Mouse (Mus musculus) splenic B cell, adult 2 months (primary cell): ENCODE measurements around the gene Traf3ip1.
"Not testable (repeated sequence)": the region's sequence is repeated elsewhere in the genome, so short reads cannot be mapped to it uniquely, and the experiment has no call there.

Experiments used
- DNase-seq: peaks from one replicate; pipeline ENCODE4 v3.0.0-alpha.2; 2011; ENCODE audit warnings: low read depth, low spot score
- H3K27me3 ChIP-seq: 2 replicates; pipeline ENCODE4 v1.6.1; 2012; ENCODE audit warnings: mild to moderate bottlenecking, low read length, moderate library complexity, mixed read lengths; ENCODE audit not compliant: control insufficient read depth, poor library complexity, insufficient read depth, severe bottlenecking
- H3K36me3 ChIP-seq: 2 replicates; pipeline ENCODE4 v1.6.1; 2012; ENCODE audit warnings: mild to moderate bottlenecking, low read length, moderate library complexity, mixed read lengths; ENCODE audit not compliant: control insufficient read depth, poor library complexity, insufficient read depth, severe bottlenecking

Traf3ip1 gene

GRCm38 (mm10) chr1:91458223-91458861, 36.1 kb upstream of the Traf3ip1 start:
- DNase-seq = peak; percentile 15
- no peaks in the 10 kb centered on the region for H3K27me3 ChIP-seq
- no peaks in the 10 kb centered on the region for H3K36me3 ChIP-seq

DNA sequence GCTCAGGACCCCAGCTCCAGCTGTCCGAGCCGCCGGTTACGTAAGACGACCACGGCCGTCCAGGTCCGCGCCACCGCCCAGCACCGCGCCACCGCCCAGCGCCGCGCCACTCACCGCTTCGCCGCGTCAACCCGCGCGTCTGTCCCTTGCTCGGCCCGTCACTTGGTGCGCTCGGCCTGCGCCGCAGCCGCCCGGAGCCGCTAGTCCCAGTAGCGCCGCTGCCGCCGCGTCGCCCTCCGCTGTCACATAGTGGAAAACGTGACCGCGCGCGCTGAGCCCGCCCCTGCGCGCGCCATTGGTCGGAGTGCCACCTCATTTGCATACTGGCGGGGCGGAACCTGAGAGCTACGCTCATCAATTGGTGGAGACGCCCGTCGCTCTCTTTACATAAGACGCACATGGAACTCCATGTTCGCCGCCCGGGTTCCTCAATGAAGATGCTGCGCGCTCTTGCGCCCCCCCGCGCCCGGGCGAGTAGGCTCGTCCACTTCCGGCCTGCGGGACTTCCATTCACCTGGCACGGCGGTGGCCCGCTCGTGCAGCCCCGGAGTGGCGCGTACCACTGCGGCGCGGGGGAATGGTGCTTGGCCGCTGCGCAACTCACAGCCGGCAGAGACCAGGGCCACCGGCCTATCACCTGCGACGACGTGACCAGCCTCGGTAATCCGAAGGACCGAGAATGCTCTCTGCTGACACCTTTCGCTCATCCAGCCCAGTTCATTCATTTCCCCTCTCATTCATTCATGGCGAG, 35.2 kb upstream of the Traf3ip1 start, which contains the start of gene Per2:
Gene Per2 (minus strand): TSS at position 266 of the 751 bp plus-strand sequence.
- H3K27me3 ChIP-seq = no peaks in the 10 kb centered on the region; the same call in 1 of the 2 replicates
- no peaks in the 10 kb centered on the region for H3K36me3 ChIP-seq
- DNase-seq = peak; percentile 100

DNA sequence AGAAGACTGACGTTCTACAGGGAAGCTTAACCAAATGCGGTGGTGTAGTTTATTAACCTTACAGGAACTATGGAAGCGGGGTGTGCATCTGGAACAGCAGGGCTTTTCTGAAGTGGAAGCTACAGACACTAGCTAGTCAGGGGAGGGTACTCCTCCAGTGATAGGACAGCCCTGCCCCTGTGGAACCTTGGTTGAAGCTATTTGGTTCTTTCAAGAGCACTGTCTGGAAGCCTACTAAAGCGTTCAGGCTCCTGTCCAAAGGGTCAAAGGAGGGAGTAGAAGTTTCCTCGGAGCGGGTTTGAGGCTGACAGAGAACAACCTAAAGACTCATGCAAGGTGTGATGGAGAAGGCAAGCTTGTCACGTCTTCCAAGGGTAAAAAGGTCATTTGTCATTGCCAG, 34.4 kb upstream of the Traf3ip1 start:
- no peaks in the 10 kb centered on the region for H3K36me3 ChIP-seq
- DNase-seq = no peak
- H3K27me3 ChIP-seq = no peaks in the 10 kb centered on the region; the same call in 1 of the 2 replicates

GRCm38 (mm10) chr1:91460564-91460963, 33.9 kb upstream of the Traf3ip1 start:
- Histone ChIP-seq H3K36me3 (no peaks in the 10 kb centered on the region), H3K27me3 (no peaks in the 10 kb centered on the region; the same call in 1 of the 2 replicates)
- no peak for DNase-seq

GRCm38 (mm10) chr1:91463336-91463995, 31.0 kb upstream of the Traf3ip1 start:
- DNase-seq = no peak
- no peaks in the 10 kb centered on the region; the same call in 1 of the 2 replicates for H3K27me3 ChIP-seq
- no peaks in the 10 kb centered on the region for H3K36me3 ChIP-seq

DNA sequence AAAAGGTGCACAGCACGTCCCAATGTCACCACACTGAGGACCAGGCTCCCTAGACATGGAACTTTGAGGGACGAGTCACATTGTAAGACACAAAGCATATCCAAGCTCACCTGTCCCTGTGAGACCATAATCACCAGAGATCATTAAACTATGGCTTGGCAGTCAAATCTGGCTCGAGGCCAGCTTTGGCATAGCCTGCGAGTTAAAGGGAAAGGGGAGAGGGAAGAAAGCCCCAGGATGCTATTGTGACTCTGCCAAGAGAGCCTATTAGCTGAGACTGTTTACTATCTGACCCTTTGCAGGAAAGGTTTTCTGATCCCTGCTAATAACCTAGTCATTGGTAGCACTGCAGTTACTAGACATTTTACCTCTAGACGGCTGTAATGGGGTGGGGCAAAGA, 30.0 kb upstream of the Traf3ip1 start:
- no peak for DNase-seq
- Histone ChIP-seq H3K27me3 (no peaks in the 10 kb centered on the region; the same call in 1 of the 2 replicates), H3K36me3 (no peaks in the 10 kb centered on the region)

GRCm38 (mm10) chr1:91465244-91465643, 29.2 kb upstream of the Traf3ip1 start:
- no peak for DNase-seq
- Histone ChIP-seq H3K27me3 (no peaks in the 10 kb centered on the region; the same call in 1 of the 2 replicates), H3K36me3 (no peaks in the 10 kb centered on the region)

GRCm38 (mm10) chr1:91466186-91466585, 28.3 kb upstream of the Traf3ip1 start:
- Histone ChIP-seq H3K27me3 (no peaks in the 10 kb centered on the region; the same call in 1 of the 2 replicates), H3K36me3 (no peaks in the 10 kb centered on the region)
- no peak for DNase-seq

- no peaks in the 10 kb centered on the region for H3K27me3 ChIP-seq
Measured at GRCm38 (mm10) chr1:91469888-91470419, 24.5 kb upstream of the Traf3ip1 start.

DNA sequence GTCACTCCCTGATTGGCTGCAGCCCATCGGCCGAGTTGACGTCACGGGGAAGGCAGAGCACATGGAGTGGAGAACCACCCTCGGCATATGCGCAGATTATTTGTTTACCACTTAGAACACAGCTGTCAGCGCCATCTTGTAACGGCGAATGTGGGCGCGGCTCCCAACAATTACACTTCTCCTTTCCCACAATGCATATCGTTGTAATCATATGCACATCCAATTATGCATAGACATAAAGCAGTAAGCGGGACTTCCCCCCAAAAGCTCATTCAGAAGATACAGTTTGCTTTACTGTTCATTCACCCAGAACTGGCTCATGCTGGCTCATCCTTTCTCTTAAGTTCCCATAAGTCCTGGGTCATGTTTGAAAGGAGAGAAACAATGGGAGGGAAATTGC, 16.3 kb upstream of the Traf3ip1 start:
- not testable (repeated sequence) for H3K27me3 ChIP-seq, DNase-seq, H3K36me3 ChIP-seq

More at GRCm38 (mm10) chr1:91469888-91470419, 24.5 kb upstream of the Traf3ip1 start:
- no peak for DNase-seq
- no peaks in the 10 kb centered on the region for H3K36me3 ChIP-seq

GRCm38 (mm10) chr1:91478958-91479357, 15.5 kb upstream of the Traf3ip1 start:
- no peak for DNase-seq
- H3K27me3 ChIP-seq = no peaks in the 10 kb centered on the region
- no peaks in the 10 kb centered on the region for H3K36me3 ChIP-seq

DNA sequence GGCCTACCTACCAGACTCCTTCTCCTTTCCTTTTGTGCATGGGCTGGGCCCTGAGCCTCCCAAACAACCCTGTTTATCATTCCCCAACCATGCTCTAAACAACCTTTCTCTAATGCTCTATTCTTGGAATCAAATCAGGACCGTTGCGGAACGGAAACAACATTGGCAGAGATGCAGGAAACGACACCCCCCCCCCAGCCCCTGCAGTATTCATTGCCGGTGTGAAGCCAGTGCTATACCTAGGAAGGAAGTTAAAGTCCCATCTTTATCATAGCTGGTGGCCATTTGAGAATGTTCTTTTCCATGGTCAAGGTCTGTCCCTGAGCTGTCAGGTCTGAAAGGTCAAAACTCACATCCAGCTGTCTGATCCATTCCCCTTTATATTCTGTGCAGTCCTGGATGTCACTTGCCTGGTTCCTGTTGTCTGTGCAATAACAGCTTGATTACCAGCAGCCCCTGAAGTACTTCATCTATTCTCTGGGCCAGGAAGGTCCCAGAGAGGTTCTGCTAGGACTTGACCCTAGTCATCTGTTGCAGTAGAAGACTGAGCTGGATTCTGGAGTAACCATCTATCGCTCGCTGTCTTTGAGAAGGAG, 11.7 kb upstream of the Traf3ip1 start:
- Histone ChIP-seq H3K27me3 (no peaks in the 10 kb centered on the region), H3K36me3 (no peaks in the 10 kb centered on the region)
- DNase-seq = no peak

DNA sequence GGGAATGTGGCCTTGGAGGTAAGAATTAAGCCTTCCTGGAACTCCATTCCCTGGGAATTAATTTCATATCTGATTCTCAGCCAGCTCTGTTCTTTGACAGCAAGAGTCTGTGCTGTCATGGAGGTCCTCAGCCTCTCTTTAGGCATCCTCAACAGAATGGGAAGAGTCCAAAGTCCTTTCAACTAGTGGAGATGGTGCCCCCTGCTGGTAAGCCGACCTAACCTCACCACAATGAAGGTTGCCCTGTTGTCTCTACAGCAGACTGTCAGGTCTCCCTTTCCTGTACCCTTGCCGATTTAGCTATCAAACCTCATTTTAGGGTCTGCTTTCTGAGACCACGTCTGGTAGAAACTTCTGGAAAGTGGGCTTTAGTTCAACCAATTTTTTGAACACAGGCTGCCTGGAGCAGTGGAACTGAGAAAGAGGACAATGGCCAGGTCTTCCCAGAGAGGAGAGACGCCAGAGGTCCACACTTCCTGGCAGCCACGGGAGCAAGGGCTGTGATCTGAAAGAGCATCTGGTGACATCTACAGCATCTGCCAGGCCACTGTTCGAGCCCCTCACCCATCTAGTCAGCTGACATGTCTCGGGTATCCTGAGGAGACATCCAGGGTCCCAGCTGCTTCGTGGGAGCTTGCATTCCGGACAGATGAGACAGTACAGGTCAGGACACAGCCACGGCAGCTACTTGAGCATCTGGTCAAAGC, 11.0 kb upstream of the Traf3ip1 start:
- peak; percentile 82 for DNase-seq
- Histone ChIP-seq H3K27me3 (no peaks in the 10 kb centered on the region), H3K36me3 (no peaks in the 10 kb centered on the region)

- no peaks in the 10 kb centered on the region for H3K36me3 ChIP-seq
- no peaks in the 10 kb centered on the region for H3K27me3 ChIP-seq
- no peak for DNase-seq
Measured at GRCm38 (mm10) chr1:91484011-91484346, 10.5 kb upstream of the Traf3ip1 start.
